Mouse (Mus musculus): ENCODE measurements around the gene Hist1h2bb. TPM values are rescaled to one million over a fixed set of nuclear protein-coding genes. Genes with fewer than 3 reads are reported as not detected.
A peak's percentile ranks its signal among the peaks of the same experiment; 100 is the strongest.

The Hist1h2bb gene
- total and polyA plus RNA-seq, 3 experiments, result 0.53 to 2,852 (median 54.6) TPM

DNA sequence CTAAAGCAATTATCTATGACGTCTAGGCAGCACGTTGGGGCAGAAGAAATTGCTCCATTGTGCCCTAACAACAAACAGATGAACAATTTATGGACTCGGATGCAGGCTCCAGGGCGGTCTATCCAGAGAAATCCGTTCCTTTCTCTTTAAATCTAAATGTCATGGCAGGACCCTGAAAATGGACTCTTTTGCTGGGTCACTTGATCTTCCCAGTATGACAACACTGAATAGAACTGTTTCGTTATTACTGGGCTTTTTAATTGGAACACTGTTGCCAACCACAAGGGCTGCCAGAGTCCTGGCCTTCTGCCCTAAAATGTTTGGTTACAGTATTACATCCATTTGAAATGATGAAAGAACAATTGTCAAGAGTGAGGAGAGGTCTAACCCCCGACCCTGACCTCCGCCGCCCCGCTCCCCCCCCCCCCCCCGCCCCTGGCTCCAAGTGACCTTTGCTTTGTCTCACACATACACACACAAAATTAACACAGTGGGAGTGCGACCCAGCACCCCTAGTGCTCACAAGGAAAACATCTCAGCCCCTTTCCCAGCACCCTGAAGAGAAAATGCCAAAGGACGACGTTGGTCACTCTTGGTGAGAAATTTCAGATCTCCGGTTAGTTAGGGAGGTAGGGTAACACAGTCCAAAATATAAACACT is 36.7 kb upstream of the Hist1h2bb start:
- H3K4me1 ChIP-seq (ENCODE audit: control insufficient read depth in 1 of 2, insufficient read depth in 2 of 2), result peaks cover 15 to 48% of the 10 kb centered on the region in 2 experiments
- H3K9me3 ChIP-seq (replicated peaks; ENCODE audit: low read length), result no peaks in the 10 kb centered on the region
- peak overlapping the region; percentile 40 to 54 (median 42) for H3K4me3 ChIP-seq (replicated peaks in 1 of 3; ENCODE audit: low read depth in 2 of 3, low read length in 2 of 3, poor library complexity in 1 of 3)
- TF ChIP-seq HCFC1 (IDR thresholded peaks at IDR 0.05; ENCODE audit: low read depth, low read length) (no peak), MAZ (IDR thresholded peaks at IDR 0.05; ENCODE audit: low read depth, low read length) (0 out of 2 replicates have a peak, but pooled peaks have one; percentile 14)
- no peaks in the 10 kb centered on the region for H3K79me2 ChIP-seq (replicated peaks; ENCODE audit: control insufficient read depth, extremely low read depth, insufficient read depth, poor library complexity, severe bottlenecking)
- peak overlapping the region; percentile 56 for H3K9ac ChIP-seq (ENCODE audit: insufficient read depth, low read depth)
- peak overlapping the region; percentile 41 for H3K4me2 ChIP-seq (ENCODE audit: insufficient read depth, low read depth, poor library complexity, severe bottlenecking)
- dilution Hi-C loops (cut with MboI; ENCODE audit: extremely low pct_ligation_motif_present, extremely low pct_unique_long_range_greater_than_20kb, low sequenced_read_pairs) (no loop called here), in situ Hi-C loops (cut with MboI; ENCODE audit: low pct_ligation_motif_present, low pct_unique_long_range_greater_than_20kb, low sequenced_read_pairs) (no loop called here)
- no peaks in the 10 kb centered on the region for H3K27me3 ChIP-seq (replicated peaks)
- no peak overlapping the region for H3K27ac ChIP-seq (ENCODE audit: insufficient read depth, low read depth)
- no peak for DNase-seq (ENCODE audit: extremely low read depth)
- no peaks in the 10 kb centered on the region for H3K36me3 ChIP-seq (replicated peaks in 1 of 2; ENCODE audit: control insufficient read depth in 1 of 2, insufficient read depth in 1 of 2, low read length in 1 of 2)

DNA sequence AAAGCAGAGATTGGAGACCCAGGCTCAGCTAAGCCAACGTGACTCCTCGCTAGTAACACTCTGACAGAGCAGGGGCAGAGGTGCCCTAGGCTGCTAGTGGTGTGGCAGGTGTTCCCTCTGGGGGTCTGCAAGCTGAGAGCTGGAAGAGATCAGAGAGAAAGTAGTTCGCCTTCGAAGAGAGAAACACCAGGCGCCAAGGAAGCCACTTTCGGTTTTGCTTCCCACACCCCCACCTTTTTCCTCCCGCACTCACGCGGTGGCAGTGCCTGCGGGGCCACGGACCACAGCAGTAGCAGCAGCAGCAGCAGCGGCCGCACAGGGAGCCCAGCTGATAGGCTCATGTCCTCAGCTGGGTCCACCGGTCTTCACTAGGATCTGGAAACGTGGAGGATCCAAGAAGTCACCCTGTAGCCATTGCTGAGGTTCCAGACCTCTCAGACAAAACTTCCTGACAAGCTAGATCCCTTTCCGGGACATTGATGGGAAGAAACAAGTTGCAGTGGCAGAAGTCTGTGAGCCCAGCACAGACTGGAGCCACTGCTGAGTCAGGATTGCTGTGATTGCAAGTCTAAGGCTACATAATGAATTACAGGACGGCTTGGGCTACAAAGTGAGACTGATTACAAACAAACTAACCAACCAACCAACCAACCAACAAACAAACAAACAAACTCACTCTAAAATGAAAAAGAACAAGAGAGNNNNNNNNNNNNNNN is 36.0 kb upstream of the Hist1h2bb start, which contains the start of gene Hfe:
Hfe (minus strand) TSS at position 481 of the 716 bp plus-strand sequence.
- Histone ChIP-seq H3K9me3 (replicated peaks; ENCODE audit: low read length) (no peaks in the 10 kb centered on the region), H3K27me3 (replicated peaks) (no peaks in the 10 kb centered on the region), H3K4me3 (replicated peaks in 1 of 3; ENCODE audit: low read depth in 2 of 3, low read length in 2 of 3, poor library complexity in 1 of 3) (peak within 1 kb of the TSS; percentile 40 to 54 (median 42)), H3K4me2 (ENCODE audit: insufficient read depth, low read depth, poor library complexity, severe bottlenecking) (peak within 1 kb of the TSS; percentile 41), H3K27ac (ENCODE audit: insufficient read depth, low read depth) (no peak within 1 kb of the TSS), H3K36me3 (replicated peaks in 1 of 2; ENCODE audit: control insufficient read depth in 1 of 2, insufficient read depth in 1 of 2, low read length in 1 of 2) (no peaks in the 10 kb centered on the region), H3K79me2 (replicated peaks; ENCODE audit: control insufficient read depth, extremely low read depth, insufficient read depth, poor library complexity, severe bottlenecking) (no peaks in the 10 kb centered on the region), H3K4me1 (ENCODE audit: control insufficient read depth in 1 of 2, insufficient read depth in 2 of 2) (peaks cover 15 to 41% of the 10 kb centered on the region in 2 experiments), H3K9ac (ENCODE audit: insufficient read depth, low read depth) (peak within 1 kb of the TSS; percentile 56)
- no peak for TF ChIP-seq CHD2 (IDR thresholded peaks at IDR 0.05; ENCODE audit: low read length)
- no peak for TF ChIP-seq SMC3 (IDR thresholded peaks at IDR 0.05; ENCODE audit: low read depth, low read length)
- no peak for TF ChIP-seq JUN (IDR thresholded peaks at IDR 0.05; ENCODE audit: insufficient read depth, low read depth, low read length)
- TF ChIP-seq ZNF384 (IDR thresholded peaks at IDR 0.05; ENCODE audit: low read depth, low read length), result no peak
- TF ChIP-seq CTCF (conservative IDR thresholded peaks at IDR 0.05 in 1 of 2, IDR thresholded peaks at IDR 0.05 in 1 of 2; ENCODE audit: low read depth in 2 of 2, low read length in 2 of 2), result no peak
- no peak for TF ChIP-seq TCF12 (IDR thresholded peaks at IDR 0.05; ENCODE audit: low read depth, low read length)
- no peak for TF ChIP-seq USF2 (conservative IDR thresholded peaks at IDR 0.05; ENCODE audit: low read depth, low read length)
- peak; percentile 37 for DNase-seq (ENCODE audit: extremely low read depth)
- dilution Hi-C loops (cut with MboI; ENCODE audit: extremely low pct_ligation_motif_present, extremely low pct_unique_long_range_greater_than_20kb, low sequenced_read_pairs) (no loop called here), in situ Hi-C loops (cut with MboI; ENCODE audit: low pct_ligation_motif_present, low pct_unique_long_range_greater_than_20kb, low sequenced_read_pairs) (no loop called here)

DNA sequence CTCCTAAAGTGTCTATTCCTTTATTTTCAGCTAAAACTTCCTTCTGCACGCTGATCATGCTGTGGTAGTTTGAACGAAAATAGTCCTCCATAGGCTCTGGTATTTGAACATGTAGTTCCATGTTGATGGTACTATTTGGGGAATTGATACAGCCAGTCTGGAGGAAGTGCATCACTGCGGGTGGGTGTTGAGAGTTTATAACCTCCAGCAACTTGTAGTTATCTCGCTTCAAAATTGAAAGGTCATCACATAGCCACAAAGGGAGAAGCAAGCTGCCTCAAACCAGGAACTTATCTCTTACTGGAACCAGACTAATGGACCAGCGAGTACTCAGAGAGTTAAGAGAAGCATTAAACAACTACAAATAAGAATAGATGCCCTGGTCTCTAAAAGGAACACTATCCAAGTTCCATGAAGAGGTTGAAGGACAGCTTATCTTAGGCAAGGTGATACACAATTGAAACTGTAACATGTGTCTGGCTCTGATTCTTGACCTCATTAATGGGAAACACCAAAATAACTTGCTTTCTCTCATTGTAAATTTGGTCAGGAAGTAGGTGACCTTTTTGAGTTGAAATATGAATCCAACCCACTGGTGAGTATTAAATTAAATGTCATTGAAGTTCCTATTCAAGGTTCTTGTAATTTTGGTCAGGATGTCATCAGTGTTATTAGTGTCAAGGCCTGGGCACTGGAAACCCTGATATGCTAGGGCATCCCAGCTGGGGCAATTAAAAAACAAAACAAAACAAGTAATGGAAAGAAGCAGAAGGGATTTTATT is 30.1 kb upstream of the Hist1h2bb start:
- in situ Hi-C loops (cut with MboI; ENCODE audit: low pct_ligation_motif_present, low pct_unique_long_range_greater_than_20kb, low sequenced_read_pairs) (no loop called here), dilution Hi-C loops (cut with MboI; ENCODE audit: extremely low pct_ligation_motif_present, extremely low pct_unique_long_range_greater_than_20kb, low sequenced_read_pairs) (no loop called here)
- Histone ChIP-seq H3K4me1 (ENCODE audit: control insufficient read depth in 1 of 2, insufficient read depth in 2 of 2) (peaks cover 0 to 3% of the 10 kb centered on the region in 2 experiments; a peak in 1 of 4 replicates), H3K9me3 (replicated peaks; ENCODE audit: low read length) (no peaks in the 10 kb centered on the region), H3K79me2 (replicated peaks; ENCODE audit: control insufficient read depth, extremely low read depth, insufficient read depth, poor library complexity, severe bottlenecking) (no peaks in the 10 kb centered on the region), H3K4me3 (replicated peaks in 1 of 3; ENCODE audit: low read depth in 2 of 3, low read length in 2 of 3, poor library complexity in 1 of 3) (no peak overlapping the region), H3K9ac (ENCODE audit: insufficient read depth, low read depth) (no peak overlapping the region), H3K36me3 (replicated peaks in 1 of 2; ENCODE audit: control insufficient read depth in 1 of 2, insufficient read depth in 1 of 2, low read length in 1 of 2) (no peaks in the 10 kb centered on the region), H3K27me3 (replicated peaks) (no peaks in the 10 kb centered on the region), H3K27ac (ENCODE audit: insufficient read depth, low read depth) (no peak overlapping the region), H3K4me2 (ENCODE audit: insufficient read depth, low read depth, poor library complexity, severe bottlenecking) (no peak overlapping the region)
- DNase-seq (ENCODE audit: extremely low read depth), result no peak
- TF ChIP-seq ELF1 (IDR thresholded peaks at IDR 0.05; ENCODE audit: low read depth, low read length) (no peak), USF1 (IDR thresholded peaks at IDR 0.05; ENCODE audit: low read depth, low read length) (no peak), IRF4 (IDR thresholded peaks at IDR 0.05; ENCODE audit: low read depth, low read length) (no peak), CHD1 (IDR thresholded peaks at IDR 0.05; ENCODE audit: low read depth, low read length) (no peak), MAX (IDR thresholded peaks at IDR 0.05; ENCODE audit: low read length) (no peak), KAT2A (IDR thresholded peaks at IDR 0.05; ENCODE audit: insufficient replicate concordance, low read length) (no peak), MXI1 (IDR thresholded peaks at IDR 0.05; ENCODE audit: low read depth, low read length) (no peak), NRF1 (IDR thresholded peaks at IDR 0.05; ENCODE audit: low read depth, low read length) (no peak), EP300 (IDR thresholded peaks at IDR 0.05; ENCODE audit: low read length) (no peak), USF2 (conservative IDR thresholded peaks at IDR 0.05; ENCODE audit: low read depth, low read length) (no peak), ZNF384 (IDR thresholded peaks at IDR 0.05; ENCODE audit: low read depth, low read length) (no peak), SIN3A (IDR thresholded peaks at IDR 0.05; ENCODE audit: low read length) (no peak), BHLHE40 (IDR thresholded peaks at IDR 0.05; ENCODE audit: low read depth, low read length) (no peak), ZMIZ1 (IDR thresholded peaks at IDR 0.05; ENCODE audit: low read depth, low read length) (no peak), GABPA (IDR thresholded peaks at IDR 0.05; ENCODE audit: insufficient replicate concordance, low read depth, low read length) (no peak)
